Mouse (Mus musculus): ENCODE results near the gene Ces1d. TPM values are rescaled to one million over a fixed set of nuclear protein-coding genes. Genes with fewer than 3 reads are reported as not detected.
"Not testable (repeated sequence)": the region's sequence is repeated elsewhere in the genome, so short reads cannot be mapped to it uniquely, and the experiment has no call there.

Ces1d gene
- 0.12 and 1.6 TPM in 2 replicates for polyA plus RNA-seq (2012; rRNA removed)

DNA sequence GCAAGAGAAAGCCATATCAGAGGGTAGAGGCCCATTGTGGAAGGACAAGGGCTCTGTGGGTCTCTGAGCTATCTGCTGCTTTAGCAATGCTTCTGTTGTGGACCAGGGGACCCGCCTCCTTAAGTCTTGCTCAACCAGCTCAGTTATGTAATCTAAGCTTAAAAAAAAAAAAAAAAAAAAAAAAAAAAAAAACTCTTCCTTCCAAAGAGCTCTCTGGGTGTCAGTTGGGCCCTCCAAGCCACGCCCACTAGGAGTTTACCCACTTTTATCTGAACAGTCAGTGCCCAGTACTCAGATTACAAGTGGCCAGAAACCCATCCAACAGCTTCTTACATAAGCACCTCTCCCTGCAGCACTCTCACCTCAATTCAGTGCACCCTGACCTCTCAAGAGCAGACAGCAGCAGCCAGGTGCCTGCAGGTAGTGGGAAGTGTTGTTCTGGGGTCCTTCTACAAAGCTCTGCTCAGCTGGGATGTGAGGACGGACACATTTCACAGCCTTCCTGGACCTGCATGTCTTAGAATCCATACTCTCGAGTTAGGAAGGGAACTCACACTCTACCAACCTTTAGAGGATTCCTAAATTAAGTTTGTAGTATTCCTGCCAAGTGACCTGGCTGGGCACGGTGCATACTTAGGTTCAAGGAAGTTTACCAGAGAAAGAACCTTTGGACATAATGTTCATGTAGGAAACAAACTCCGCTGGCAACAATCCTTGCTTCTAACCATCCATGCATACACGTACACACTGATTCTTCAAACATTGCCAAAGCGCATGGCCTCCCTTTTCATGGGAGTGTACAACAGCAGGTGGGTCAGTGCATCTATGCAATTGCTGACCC, at the start of gene Ces1d:
Ces1d (minus strand) TSS at position 154 of the 841 bp plus-strand sequence.
- DNase-seq (ENCODE audit: extremely low spot score in 1 of 2, low spot score in 1 of 2): no peak

DNA sequence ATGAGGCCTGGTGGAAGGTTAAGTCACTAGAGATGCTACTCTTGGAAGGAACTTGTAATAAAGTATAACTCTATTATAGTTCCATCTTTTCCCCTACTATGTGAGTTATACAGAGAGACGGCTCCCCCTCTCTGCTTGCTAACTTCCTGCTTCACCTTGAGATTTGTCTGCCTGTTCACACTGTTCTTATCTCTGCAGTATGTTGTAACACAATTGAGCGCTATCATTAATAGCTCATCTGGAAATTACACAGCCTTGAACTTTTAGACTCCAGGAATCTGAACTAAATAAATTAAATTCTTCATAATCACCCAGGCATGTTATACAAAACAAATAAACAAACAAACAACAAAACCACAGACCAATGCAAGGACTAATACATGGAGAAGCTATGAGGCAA, 48.4 kb upstream of the Ces1d start:
- DNase-seq (ENCODE audit: extremely low spot score in 1 of 2, low spot score in 1 of 2): no peak

DNA sequence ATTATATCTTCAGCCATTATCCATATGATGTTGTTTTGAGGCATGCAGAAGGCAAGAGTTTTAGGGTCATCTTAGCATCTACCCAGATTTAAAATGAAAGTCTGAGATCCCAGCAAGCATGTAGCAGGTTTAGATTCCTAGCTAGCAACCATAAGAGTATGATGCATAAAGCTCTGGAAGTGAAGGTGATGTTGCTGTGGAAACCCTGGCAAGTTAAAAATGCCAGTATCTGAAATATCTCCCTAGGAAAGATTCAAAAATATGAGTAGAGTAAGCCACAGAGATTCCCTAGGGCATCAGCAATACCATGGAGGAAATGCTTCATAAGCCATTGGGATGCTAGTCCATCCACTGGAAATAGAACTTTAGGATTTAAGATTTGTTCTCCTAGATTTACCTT, 42.2 kb upstream of the Ces1d start:
- peak; percentile 1 to 22 for DNase-seq (ENCODE audit: extremely low spot score in 1 of 2, low spot score in 1 of 2)

DNA sequence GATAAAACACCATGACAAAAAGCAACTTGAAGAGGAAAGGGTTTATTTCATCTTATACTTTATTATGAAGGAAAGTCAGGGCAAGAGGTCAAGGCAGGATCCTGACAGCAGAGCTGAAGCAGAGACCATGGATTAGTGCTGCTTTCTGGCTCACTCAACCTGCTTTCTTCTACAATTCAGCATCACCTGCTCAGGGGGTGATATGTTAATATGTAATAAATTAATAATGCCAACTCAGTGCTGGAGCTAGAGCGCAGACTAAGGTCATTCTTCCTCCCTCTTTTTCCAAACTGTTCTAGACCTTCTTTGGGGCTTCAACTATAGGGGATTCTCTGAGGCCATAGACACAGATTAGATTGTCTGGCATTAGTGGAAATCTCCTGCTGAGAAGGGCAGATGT, 38.0 kb upstream of the Ces1d start:
- DNase-seq (ENCODE audit: extremely low spot score in 1 of 2, low spot score in 1 of 2): no peak

DNA sequence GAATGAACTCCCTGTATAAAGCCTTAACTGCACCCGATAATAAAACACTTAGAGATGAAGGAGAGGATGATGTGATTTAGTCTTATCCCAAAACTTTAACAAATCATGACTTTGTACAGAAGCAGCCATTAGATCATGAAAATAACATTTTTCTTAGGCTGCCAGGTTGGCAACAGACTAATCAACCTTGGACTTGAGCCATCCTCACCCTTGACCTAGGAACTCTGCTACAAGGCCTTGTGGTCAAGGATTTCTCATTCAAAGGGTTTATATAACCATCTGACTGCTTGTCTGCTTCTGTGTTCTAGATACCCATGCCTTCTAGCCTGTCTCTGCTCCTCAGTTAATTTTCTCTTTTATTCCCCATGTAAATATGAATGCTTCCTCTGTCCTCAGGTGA, 37.1 kb upstream of the Ces1d start:
- DNase-seq (ENCODE audit: extremely low spot score in 1 of 2, low spot score in 1 of 2): no peak

DNA sequence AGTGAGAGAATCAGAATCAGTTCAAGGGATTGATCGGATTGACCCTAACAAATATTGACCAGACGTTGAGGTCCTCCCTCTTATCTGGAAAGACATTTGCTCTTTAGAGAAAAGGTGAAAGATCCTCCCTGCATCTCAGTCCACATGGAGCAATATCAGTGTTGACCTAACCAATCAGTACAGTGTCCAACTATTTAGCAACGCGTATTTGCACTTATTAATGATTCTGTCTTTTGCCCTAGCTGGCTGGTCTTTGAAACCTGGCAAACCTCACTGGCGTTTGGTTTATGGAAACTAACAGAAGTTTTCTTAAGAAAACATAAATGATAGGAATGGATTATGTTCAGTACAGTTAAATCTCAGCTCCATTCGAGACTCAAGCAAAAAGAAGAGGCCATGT, 36.4 kb upstream of the Ces1d start:
- no peak for DNase-seq (ENCODE audit: extremely low spot score in 1 of 2, low spot score in 1 of 2)

DNA sequence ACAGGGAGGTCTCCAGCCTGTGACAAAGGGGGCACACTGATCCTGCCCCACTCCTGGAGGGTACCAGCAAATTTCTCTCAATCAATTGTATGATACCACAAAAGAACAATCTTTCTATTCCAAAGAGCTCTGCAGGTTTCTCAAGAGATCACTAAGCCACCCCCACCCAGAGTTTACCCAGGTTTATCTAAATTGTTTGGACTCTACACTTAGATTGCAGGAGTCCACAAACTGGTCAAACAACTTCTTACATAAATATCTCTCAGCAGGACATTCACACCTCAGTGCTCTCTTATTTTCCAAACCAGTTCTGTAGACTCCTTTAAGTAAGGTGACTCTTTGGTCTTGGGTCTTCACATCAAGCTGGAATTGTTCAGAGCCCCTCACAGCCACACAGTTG, 31.8 kb upstream of the Ces1d start, which contains the start of gene Ces1e:
Ces1e (minus strand) TSS at position 174 of the 400 bp plus-strand sequence.
- DNase-seq (ENCODE audit: extremely low spot score in 1 of 2, low spot score in 1 of 2): no peak

DNA sequence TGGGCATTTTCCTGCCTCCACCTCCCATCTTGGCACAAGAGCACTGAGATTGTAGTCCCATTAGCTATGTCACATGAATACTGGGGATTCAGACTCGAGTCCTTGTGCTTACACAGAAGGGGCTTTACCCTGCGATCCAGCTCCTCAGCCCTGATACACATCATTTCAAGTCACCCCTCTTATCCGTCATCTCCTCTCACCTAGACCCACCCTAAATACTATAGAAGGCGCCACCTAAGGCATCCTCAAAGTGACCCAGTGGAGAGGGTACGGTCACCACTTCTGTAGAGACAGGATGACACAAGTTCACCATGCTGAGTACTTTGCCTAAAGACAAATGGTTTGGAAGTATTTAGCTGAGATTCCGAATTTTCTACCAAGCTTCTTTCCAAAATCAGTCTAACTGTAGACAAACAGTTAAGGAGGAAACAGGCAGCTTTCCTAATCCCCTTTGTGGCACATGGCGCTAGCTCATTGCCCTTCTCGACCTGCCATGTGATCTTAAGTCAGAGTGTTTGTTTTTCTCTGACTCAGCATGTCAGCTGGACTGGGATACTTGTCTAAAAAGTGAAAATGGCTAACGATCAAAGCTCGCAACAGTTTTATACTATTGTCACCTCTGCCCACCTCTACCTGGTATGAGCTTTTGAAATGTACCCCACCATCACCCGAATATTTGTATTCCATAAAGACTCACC, 31.2 kb upstream of the Ces1d start:
- DNase-seq (ENCODE audit: extremely low spot score in 1 of 2, low spot score in 1 of 2): no peak

DNA sequence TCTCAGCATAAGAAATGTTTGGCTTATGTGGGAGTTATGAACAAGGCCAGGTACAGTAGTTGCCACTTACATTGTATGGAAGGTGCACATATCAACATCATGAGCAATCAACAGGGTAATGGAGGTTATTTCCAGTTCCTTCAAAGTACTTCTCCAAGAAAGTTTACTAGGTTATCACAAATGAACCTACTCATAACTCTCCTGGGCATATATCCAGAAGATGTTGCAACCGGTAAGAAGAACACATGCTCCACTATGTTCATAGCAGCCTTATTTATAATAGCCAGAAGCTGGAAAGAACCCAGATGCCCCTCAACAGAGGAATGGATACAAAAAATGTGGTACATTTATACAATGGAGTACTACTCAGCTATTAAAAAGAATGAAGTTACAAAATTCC, 28.8 kb upstream of the Ces1d start:
- DNase-seq (ENCODE audit: extremely low spot score in 1 of 2, low spot score in 1 of 2): not testable (repeated sequence)

DNA sequence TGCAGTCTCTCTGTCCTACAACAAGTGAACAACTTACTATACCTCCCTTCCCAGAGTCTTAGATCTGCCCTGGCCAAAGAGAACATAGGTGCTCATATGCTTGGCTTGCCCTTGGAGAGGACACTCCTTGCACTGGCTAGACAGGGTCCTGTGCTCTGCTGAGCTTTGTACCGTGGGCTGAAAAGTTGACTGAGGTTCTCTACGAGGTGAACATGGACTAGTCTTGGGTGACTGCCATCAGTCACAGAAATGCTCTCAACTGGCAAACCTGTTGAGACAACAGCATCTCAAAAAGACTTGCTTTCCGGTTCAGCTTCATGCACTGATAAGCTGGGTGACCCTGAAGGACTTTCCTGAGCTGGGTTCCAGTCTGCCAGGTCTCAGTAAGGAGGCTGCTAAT, 24.3 kb upstream of the Ces1d start:
- DNase-seq (ENCODE audit: extremely low spot score in 1 of 2, low spot score in 1 of 2): no peak

DNA sequence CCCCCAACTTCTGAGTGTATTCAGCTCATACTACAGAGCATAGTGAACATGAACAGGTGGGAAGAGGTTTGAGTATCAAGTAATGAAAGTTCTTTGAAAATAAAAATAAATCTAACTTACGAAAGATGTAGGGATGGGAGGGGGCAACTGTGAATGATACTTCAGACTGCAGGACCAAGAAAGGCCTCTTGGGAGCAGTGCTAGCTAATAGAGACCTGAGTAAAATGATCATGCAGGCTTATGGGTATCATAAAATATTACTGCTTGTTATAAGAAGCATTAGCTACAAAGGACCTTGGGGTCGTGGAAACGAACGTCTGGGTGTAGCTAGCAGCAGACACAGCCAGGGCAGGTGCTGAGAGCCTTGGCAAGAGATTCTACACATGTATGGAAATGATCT, 20.2 kb upstream of the Ces1d start:
- peak in 1 of 2 experiments; percentile 17 for DNase-seq (ENCODE audit: extremely low spot score in 1 of 2, low spot score in 1 of 2)

DNA sequence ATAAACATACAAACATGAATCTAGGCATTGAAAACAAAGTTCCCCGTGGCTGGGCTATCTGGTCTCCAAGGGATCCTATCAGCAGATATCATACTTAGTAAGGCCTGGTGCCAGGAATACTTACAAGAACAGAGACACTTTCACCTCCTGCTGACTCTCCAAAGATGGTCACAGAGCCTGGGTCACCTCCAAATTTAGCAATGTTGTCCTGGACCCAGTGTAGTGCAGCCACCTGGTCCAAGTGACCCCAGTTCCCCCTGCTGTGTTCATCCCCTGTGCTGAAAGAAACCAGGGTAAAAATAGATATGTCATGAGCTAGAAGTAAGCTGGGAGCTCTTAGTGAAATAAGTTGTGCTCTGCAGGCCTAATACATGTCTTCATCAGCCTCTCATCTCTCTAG, 19.7 kb upstream of the Ces1d start:
- no peak for DNase-seq (ENCODE audit: extremely low spot score in 1 of 2, low spot score in 1 of 2)

DNA sequence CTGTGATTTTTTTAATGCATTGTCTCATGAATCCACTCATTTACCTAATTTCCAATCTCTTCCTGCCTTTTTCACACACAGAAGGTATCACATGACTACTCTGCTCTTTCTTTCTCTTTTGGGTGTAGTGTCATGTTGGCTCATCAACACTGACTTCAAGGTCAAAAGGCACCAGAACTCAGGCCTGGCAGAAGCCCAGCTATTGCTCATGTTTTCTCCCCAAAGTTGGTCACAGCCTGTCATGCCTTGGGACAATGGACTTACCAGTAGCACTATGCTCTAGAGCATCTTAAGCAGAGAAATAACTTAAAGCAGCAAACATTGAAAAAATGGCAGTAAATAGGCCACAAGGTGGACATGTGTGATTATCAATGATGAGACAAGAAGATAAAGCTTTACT, 13.5 kb upstream of the Ces1d start:
- DNase-seq (ENCODE audit: extremely low spot score in 1 of 2, low spot score in 1 of 2): no peak

DNA sequence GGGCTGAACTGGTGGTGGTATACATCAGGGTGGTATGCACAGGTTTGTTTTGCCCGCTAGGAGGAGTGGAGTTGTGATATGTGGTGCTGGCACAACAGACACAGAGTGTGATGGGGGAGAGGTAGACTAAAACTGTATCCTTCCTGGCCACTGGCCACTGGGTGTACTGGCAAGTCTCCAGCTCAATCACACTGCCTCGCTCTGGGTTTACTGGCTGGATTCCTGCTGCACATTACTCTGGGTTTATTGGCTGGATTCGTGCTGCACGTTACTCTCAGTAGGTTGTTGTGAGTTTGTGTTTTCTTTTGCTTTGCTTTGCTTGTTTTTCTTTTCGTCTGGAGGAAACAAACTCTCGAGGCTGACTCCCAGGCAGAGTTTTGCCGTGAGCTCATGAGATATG, 1.5 kb upstream of the Ces1d start:
- not testable (repeated sequence) for DNase-seq (ENCODE audit: extremely low spot score in 1 of 2, low spot score in 1 of 2)

DNA sequence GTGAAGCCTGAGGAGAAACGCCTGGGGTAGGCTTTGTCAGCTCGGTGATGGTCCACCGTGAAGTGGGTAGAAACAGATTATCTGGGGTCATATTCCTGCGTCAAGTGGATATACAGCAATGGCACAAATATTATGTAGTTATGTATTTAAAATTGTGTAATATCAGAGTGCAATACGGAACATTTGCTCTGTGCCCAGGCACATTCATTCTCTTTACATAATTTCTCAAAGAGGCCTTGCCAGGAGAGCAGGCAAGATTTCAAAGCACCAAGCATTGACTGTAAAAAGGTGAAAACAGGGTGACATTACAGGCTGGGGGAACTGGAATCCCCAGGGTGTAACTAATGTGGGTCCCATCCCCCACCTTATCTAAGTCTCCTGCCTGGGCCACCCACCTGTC, 1.2 kb downstream of the Ces1d start:
- no peak for DNase-seq (ENCODE audit: extremely low spot score in 1 of 2, low spot score in 1 of 2)

DNA sequence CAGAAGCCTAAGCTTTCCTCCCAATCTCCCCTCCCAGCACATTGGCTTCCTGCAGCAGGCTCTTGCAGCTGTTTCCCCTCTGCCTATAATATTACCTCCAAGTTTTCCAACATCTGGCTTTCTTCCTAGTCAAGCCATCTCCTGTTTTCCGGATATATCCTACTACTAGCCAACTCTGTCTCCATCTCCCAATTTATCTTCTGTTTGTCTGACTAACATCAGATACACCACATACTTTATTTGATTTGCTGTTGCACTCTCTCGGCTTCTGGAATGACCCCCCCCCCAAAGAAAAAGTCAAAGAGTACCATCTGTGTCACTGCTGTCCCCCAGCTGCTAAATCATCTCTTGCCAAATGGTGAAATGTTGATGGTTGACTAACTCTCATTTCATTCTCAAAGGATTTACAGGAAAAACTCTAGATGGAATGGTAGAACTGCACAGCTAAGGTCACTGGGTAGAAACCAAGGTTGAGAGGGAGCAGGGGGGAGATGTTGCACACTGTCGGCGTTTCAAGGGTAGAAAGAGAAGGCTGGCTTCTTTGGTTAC, 17.0 kb downstream of the Ces1d start:
- no peak for DNase-seq (ENCODE audit: extremely low spot score in 1 of 2, low spot score in 1 of 2)

DNA sequence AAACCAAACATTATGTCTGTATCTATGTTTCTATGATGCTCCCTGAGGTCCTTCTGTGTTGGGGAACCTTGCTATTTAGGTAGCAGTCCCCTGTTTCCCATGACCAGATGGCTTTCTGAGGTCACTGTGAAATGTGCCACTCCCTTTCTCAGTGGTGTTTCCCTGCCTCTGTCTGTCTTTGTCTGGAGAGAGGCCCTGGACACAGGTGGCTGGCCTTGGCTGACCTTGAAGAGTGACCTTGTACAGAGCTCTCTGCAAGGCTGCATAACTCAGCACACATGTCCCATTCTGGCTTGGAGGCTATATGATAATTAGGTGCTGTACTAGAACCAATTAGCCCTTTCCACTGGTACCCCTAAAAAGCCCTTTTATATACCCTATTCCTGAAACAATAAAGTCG, 21.0 kb downstream of the Ces1d start:
- DNase-seq (ENCODE audit: extremely low spot score in 1 of 2, low spot score in 1 of 2): no peak

DNA sequence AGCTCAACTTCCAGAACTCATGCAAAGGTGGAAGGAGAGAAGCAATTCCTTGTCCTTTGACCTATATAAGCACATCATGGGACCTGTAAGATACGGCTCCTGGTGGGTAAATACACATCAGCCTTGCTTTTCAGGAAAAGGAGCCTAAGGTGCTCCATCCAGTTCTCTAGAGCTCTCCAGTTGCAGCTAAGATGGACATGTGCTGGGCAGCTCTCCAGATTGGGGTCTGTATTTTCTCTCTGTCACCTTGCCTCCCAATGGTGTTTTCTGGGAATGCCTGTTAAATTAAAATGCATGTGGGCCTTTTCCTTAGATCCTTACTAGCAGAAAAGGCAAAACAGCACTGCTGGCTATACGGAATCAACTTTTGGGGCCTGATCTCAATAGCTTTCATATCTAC, 23.1 kb downstream of the Ces1d start:
- no peak for DNase-seq (ENCODE audit: extremely low spot score in 1 of 2, low spot score in 1 of 2)

DNA sequence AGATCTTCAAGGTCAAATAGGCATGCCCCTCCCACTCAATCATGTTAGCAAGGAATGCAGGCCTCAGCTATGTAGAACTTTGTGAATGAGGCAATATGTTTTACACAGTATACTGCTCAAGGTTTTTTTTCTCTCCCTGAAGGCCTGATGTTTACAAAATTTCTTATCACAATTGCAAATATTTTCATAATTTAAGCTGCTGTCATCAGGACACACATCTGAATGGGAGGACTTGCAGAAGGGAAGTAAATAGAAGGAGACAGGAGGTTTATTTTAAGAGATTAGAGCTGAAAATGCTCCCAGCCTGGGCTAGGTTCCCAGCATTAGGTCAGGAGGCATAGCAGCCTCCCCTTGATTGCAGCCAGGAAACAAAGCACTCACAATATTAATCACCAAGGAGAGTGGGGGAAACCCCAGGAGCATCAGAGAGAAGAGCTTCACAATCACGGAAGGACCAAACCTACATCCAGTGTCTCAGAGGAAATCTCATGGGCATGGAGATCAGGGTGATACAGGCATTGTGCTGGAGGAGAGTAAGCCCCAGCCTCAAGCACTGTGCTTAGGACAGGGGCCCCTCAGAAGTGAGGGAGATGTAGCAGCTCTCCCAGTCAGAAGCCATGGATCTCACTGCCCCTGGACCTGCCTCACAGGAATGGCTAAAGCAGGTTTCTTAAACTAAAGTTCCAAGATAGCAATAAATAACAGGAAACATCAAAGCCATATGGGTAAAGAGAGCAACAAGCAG, 25.6 kb downstream of the Ces1d start:
- no peak for DNase-seq (ENCODE audit: extremely low spot score in 1 of 2, low spot score in 1 of 2)

DNA sequence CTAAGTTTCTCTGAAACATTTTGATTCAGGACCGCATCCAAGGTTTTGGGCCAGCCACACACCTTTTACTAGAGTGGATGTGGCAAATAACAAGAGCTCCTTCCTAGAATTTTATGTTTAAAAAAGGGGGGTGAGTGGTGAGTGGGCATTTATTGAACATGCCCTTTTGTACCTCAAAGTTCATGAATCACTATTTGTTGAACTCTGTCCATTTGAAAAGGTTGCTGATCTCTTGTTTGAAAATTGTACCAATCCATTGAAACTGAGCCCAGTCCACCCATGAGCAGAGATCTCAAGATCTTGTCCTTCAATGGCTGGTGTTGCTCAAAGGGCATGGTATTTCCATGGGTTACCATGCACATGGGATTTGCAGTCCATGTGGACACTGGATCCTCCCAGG, 34.3 kb downstream of the Ces1d start:
- DNase-seq (ENCODE audit: extremely low spot score in 1 of 2, low spot score in 1 of 2): no peak

DNA sequence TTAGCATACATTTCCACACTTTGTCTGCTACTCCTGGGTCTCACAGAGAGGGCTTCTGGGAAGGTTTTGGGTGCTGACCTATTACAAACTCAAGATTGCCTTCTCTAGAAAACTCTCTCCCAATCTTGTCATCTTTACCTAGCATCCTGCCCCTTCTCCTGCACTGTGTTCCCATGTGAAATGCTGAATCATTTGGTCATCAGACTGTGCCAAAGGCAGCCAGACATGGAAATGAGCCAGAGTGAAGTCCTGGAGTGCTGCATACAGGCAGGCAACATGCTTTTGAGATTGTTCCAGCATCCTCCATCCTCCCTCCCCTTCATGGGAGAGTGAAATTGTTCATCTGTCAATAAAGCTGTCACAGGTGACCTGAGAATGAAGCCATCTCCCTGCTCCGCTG, 46.2 kb downstream of the Ces1d start:
- no peak for DNase-seq (ENCODE audit: extremely low spot score in 1 of 2, low spot score in 1 of 2)

All from frontal cortex, adult 2 months (tissue).